Mouse (Mus musculus) embryonic facial prominence, embryonic 14.5 days (tissue): ENCODE data around the gene Zfp811. TPM values are rescaled to one million over a fixed set of nuclear protein-coding genes. Genes with fewer than 3 reads are reported as not detected.

Experiments used
- ATAC-seq: fragments of 200-750 bp; cut with Nextera tagmentation; 2 replicates; pipeline ENCODE4 v1.8.0; 2017; ENCODE audit warnings: low read depth, moderate number of reproducible peaks, moderate TSS enrichment
- DNase-seq: peaks from one replicate; pipeline ENCODE4 v3.0.0-alpha.2; 2015; ENCODE audit warnings: low spot score
- H3K27ac ChIP-seq: fragments of 300-500 bp; sonication (generic); replicated peaks from 2 replicates; pipeline ENCODE4 v1.5.1; 2014; ENCODE audit warnings: low read depth, mild to moderate bottlenecking, low read length, moderate library complexity
- H3K27me3 ChIP-seq: fragments of 300-500 bp; sonication (generic); replicated peaks from 2 replicates; pipeline ENCODE4 v1.6.1; 2014; ENCODE audit warnings: low read length; ENCODE audit not compliant: control insufficient read depth, insufficient read depth
- H3K36me3 ChIP-seq: fragments of 300-500 bp; sonication (generic); 2 replicates; pipeline ENCODE4 v1.6.1; 2014; ENCODE audit warnings: low read length, mixed read lengths; ENCODE audit not compliant: control insufficient read depth, insufficient read depth
- H3K4me1 ChIP-seq: fragments of 300-500 bp; sonication (generic); 2 replicates; pipeline ENCODE4 v1.6.1; 2014; ENCODE audit warnings: antibody characterized with exemption, low read length; ENCODE audit not compliant: control insufficient read depth, insufficient read depth
- H3K4me2 ChIP-seq: fragments of 300-500 bp; sonication (generic); 2 replicates; pipeline ENCODE4 v1.6.1; 2014; ENCODE audit warnings: low read depth, mild to moderate bottlenecking, low read length, moderate library complexity, mixed read lengths
- H3K4me3 ChIP-seq: fragments of 300-500 bp; sonication (generic); 2 replicates; pipeline ENCODE4 v1.5.1; 2014; ENCODE audit warnings: low read depth, mild to moderate bottlenecking, low read length
- H3K9ac ChIP-seq: fragments of 300-500 bp; sonication (generic); 2 replicates; pipeline ENCODE4 v1.6.1; 2014; ENCODE audit warnings: low read depth, mild to moderate bottlenecking, low read length, moderate library complexity, mixed read lengths
- H3K9me3 ChIP-seq: fragments of 300-500 bp; sonication (generic); 2 replicates; pipeline ENCODE4 v1.6.1; 2016; ENCODE audit warnings: low read length; ENCODE audit not compliant: control insufficient read depth
- WGBS: fragments of 180-500 bp; shearing (Covaris S2); extraction: QIAGEN DNeasy Blood & Tissue Kit; methylation state at CpG from one replicate; pipeline ENCODE4 v1.1.7; 2014; 5-methylcytosine and 5-hydroxymethylcytosine counted together
- polyA plus RNA-seq: library from polyadenylated mRNA; unstranded; fragments of >200 nt; fragmentation: Nextera tagmentation; extraction: Ambion mirVana; gene quantifications from 2 replicates; pipeline ENCODE4 v1.2.1, GENCODE M21; 2014

The Zfp811 gene
- polyA plus RNA-seq, 1 experiment from 2014 or later, result 2.8 TPM

GRCm38 (mm10) chr17:32816074-32816784, 6.5 kb upstream of the Zfp811 start:
- Histone ChIP-seq H3K27me3 (no peaks in the 10 kb centered on the region), H3K36me3 (peaks cover 53% of the 10 kb centered on the region), H3K4me1 (no peaks in the 10 kb centered on the region), H3K4me3 (no peak overlapping the region), H3K9ac (no peak overlapping the region), H3K9me3 (no peaks in the 10 kb centered on the region), H3K27ac (no peak overlapping the region), H3K4me2 (no peak overlapping the region)
- DNase-seq, result no peak
- ATAC-seq, result no peak
- 96% methylated on average over 1 of the region's 1 CpGs for WGBS

GRCm38 (mm10) chr17:32814136-32814535, 4.4 kb upstream of the Zfp811 start:
- Histone ChIP-seq H3K4me3 (no peak overlapping the region), H3K4me1 (peaks cover 3% of the 10 kb centered on the region; the same call in 1 of the 2 replicates), H3K9ac (no peak overlapping the region), H3K27ac (no peak overlapping the region), H3K27me3 (no peaks in the 10 kb centered on the region), H3K4me2 (no peak overlapping the region), H3K9me3 (no peaks in the 10 kb centered on the region), H3K36me3 (peaks cover 35% of the 10 kb centered on the region)
- WGBS, result 79% methylated on average over 7 of the region's 7 CpGs
- ATAC-seq (no peak), DNase-seq (no peak)

DNA sequence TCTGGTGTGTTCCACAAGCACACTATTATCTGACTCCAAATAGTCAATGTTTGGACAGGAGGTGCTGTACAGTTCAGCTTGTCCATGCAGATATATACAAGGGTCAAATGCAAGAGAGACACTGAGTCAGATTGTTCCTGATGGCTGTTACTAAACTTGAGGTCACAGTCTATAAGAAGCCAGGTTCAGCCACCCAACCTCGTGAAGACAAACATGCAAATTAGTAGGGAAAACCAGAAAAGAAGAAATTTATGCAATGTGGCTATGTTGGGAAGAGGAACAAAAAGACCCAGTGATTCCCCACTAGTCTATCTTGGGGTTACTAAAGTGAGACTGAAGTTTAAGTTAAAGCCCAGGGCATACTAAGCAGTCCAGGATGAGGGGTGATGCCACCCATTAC, 917 bp upstream of the Zfp811 start:
- 24% methylated on average over 1 of the region's 1 CpGs for WGBS
- H3K4me3 ChIP-seq, result no peak overlapping the region
- H3K9me3 ChIP-seq, result no peaks in the 10 kb centered on the region
- H3K27ac ChIP-seq, result no peak overlapping the region
- peak overlapping the region; percentile 74; the same call in 1 of the 2 replicates for H3K4me2 ChIP-seq
- DNase-seq (no peak), ATAC-seq (no peak)
- H3K27me3 ChIP-seq, result no peaks in the 10 kb centered on the region
- peaks cover 9% of the 10 kb centered on the region for H3K36me3 ChIP-seq
- no peak overlapping the region for H3K9ac ChIP-seq
- H3K4me1 ChIP-seq, result peaks cover 10% of the 10 kb centered on the region

DNA sequence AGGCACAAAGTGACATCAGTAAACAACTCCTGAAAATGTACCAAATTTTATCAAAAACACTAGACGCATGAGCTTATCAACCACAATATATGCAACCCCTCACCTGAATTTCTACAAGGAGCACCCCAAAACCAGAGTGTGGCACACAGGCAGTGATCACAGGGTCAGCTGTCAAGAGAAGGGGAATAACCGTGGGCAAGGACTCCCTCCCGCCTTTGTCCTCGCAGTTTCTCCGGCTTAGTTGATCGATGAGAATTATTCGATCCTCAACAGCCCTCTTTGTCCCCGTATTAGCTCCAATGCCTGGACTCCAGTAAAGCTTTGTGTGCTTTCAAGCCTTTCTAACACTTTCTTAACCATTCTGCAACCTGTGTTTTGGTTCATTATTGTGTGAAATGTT, 810 bp downstream of the Zfp811 start:
- ATAC-seq (no peak), DNase-seq (no peak)
- no peaks in the 10 kb centered on the region for H3K36me3 ChIP-seq
- peak overlapping the region; percentile 76; the same call in 1 of the 2 replicates for H3K27ac ChIP-seq
- no peaks in the 10 kb centered on the region for H3K27me3 ChIP-seq
- WGBS, result 10% methylated on average over 8 of the region's 8 CpGs
- no peaks in the 10 kb centered on the region for H3K9me3 ChIP-seq
- peak overlapping the region; percentile 74 for H3K4me2 ChIP-seq
- H3K4me3 ChIP-seq, result peak overlapping the region; percentile 55
- peak overlapping the region; percentile 67 for H3K9ac ChIP-seq
- peaks cover 10% of the 10 kb centered on the region for H3K4me1 ChIP-seq

DNA sequence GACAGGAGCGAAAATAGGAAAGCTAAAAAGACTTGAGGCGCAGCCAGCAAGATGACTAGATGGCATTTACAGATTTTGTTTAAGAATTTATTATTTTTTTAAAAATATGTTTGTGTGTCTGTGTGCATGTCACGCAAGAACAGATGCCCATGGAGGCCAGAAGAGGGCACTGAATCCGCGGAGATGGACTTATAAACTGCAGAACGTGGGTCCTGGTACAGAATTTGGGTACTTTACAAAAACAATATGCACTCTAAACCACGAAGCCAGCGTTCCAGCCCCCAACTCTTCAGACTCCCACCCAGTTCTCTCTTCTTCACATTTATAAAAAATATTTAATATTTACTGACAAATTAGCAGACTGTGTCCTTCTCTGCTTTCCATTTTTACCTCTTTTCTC, 20.5 kb downstream of the Zfp811 start:
- ATAC-seq (no peak), DNase-seq (no peak)
- peaks cover 13% of the 10 kb centered on the region; the same call in 1 of the 2 replicates for H3K36me3 ChIP-seq
- no peaks in the 10 kb centered on the region for H3K9me3 ChIP-seq
- H3K9ac ChIP-seq, result peak overlapping the region; percentile 95; the same call in 1 of the 2 replicates
- peak overlapping the region; percentile 80; the same call in 1 of the 2 replicates for H3K4me3 ChIP-seq
- H3K4me2 ChIP-seq, result peak overlapping the region; percentile 71
- H3K27me3 ChIP-seq, result no peaks in the 10 kb centered on the region
- 73% methylated on average over 8 of the region's 8 CpGs for WGBS
- H3K27ac ChIP-seq, result no peak overlapping the region
- peaks cover 17% of the 10 kb centered on the region for H3K4me1 ChIP-seq

DNA sequence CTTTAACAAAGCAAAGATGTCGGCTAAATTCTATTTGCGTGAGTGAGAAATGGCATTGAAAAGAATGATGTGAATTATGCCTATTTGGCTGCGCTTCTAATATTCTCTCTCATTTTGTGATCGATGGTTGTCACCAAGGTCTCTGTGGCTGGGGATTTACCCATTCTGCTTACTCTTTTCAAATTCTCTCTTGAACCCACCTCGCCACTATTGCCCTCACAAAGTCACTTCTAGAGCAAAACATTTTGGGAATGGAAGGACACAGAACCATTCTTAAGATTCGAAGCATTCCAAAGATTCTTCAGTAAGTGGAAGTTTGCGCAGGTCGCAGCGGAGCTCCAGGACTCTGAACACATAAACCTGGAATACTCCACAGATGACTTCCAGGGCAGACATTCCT, 21.2 kb downstream of the Zfp811 start:
- Histone ChIP-seq H3K27ac (peak overlapping the region; percentile 50), H3K4me2 (peak overlapping the region; percentile 71), H3K27me3 (no peaks in the 10 kb centered on the region), H3K9ac (peak overlapping the region; percentile 95), H3K9me3 (no peaks in the 10 kb centered on the region), H3K36me3 (peaks cover 20% of the 10 kb centered on the region), H3K4me1 (peaks cover 17% of the 10 kb centered on the region), H3K4me3 (peak overlapping the region; percentile 80)
- 5% methylated on average over 9 of the region's 9 CpGs for WGBS
- ATAC-seq, result no peak
- no peak for DNase-seq

GRCm38 (mm10) chr17:32788094-32788559, 21.6 kb downstream of the Zfp811 start, which contains the start of gene Zfp871:
TSS of gene Zfp871 (minus strand) at chr17:32788287.
- peak; percentile 99 for ATAC-seq
- under 1% methylated on average over 12 of the region's 22 CpGs for WGBS

GRCm38 (mm10) chr17:32787436-32788093, 22.2 kb downstream of the Zfp811 start:
- Histone ChIP-seq H3K36me3 (peaks cover 29% of the 10 kb centered on the region), H3K9me3 (0 out of 2 replicates have a peak, but pooled peaks cover 7% of the 10 kb centered on the region), H3K9ac (peak overlapping the region; percentile 95), H3K4me3 (peak overlapping the region; percentile 80), H3K4me1 (peaks cover 17% of the 10 kb centered on the region), H3K4me2 (peak overlapping the region; percentile 67), H3K27ac (peak overlapping the region; percentile 93), H3K27me3 (no peaks in the 10 kb centered on the region)
- ATAC-seq (peak; percentile 88), DNase-seq (no peak)
- WGBS, result 2% methylated on average over 25 of the region's 31 CpGs

More at GRCm38 (mm10) chr17:32788094-32788559, 21.6 kb downstream of the Zfp811 start, which contains the start of gene Zfp871:
- Histone ChIP-seq H3K9ac (peak within 1 kb of the TSS; percentile 95), H3K27me3 (no peaks in the 10 kb centered on the region), H3K36me3 (peaks cover 24% of the 10 kb centered on the region), H3K4me3 (peak within 1 kb of the TSS; percentile 80), H3K4me2 (peak within 1 kb of the TSS; percentile 71), H3K27ac (peak within 1 kb of the TSS; percentile 93), H3K9me3 (0 out of 2 replicates have a peak, but pooled peaks cover 4% of the 10 kb centered on the region), H3K4me1 (peaks cover 17% of the 10 kb centered on the region)
- DNase-seq, result peak; percentile 98
